Mouse (Mus musculus) layer of hippocampus, postnatal 14 days (tissue): ENCODE data around the gene Rasgef1a. TPM values are rescaled to one million over a fixed set of nuclear protein-coding genes. Genes with fewer than 3 reads are reported as not detected.
A peak's percentile ranks its signal among the peaks of the same experiment; 100 is the strongest.

Experiments used
- DNase-seq, 2 experiments: peaks; one replicate each; pipeline ENCODE4 v3.0.0; 2021 to 2022; ENCODE audit warnings: low spot score in 2 of 2, mixed read lengths in 1 of 2
- long read RNA-seq, 2 experiments: library from polyadenylated mRNA; stranded (forward); transcript quantifications; one replicate each; pipeline ENCODE4 v2.0.0; 2021
- total RNA-seq, 2 experiments: library from RNA; stranded (reverse); gene quantifications; 2 replicates each; pipeline ENCODE4 v1.2.3; 2021

The Rasgef1a gene
- 100 to 1,000 TPM; 128 to 131 TPM for total RNA-seq
- long read RNA-seq, experiment 1, transcript Rasgef1a-201 (13 exons, 3,284 nt), result major isoform, 25 of 53 reads
- long read RNA-seq, experiment 1, partial matches to known transcripts, result 24 of 53 reads
- long read RNA-seq, experiment 1, other reads (novel, unspliced or antisense), result 4 of 53 reads
- long read RNA-seq, experiment 2, transcript Rasgef1a-201 (13 exons, 3,284 nt), result major isoform, 25 of 59 reads
- long read RNA-seq, experiment 2, partial matches to known transcripts, result 26 of 59 reads
- long read RNA-seq, experiment 2, other reads (novel, unspliced or antisense), result 8 of 59 reads

DNA sequence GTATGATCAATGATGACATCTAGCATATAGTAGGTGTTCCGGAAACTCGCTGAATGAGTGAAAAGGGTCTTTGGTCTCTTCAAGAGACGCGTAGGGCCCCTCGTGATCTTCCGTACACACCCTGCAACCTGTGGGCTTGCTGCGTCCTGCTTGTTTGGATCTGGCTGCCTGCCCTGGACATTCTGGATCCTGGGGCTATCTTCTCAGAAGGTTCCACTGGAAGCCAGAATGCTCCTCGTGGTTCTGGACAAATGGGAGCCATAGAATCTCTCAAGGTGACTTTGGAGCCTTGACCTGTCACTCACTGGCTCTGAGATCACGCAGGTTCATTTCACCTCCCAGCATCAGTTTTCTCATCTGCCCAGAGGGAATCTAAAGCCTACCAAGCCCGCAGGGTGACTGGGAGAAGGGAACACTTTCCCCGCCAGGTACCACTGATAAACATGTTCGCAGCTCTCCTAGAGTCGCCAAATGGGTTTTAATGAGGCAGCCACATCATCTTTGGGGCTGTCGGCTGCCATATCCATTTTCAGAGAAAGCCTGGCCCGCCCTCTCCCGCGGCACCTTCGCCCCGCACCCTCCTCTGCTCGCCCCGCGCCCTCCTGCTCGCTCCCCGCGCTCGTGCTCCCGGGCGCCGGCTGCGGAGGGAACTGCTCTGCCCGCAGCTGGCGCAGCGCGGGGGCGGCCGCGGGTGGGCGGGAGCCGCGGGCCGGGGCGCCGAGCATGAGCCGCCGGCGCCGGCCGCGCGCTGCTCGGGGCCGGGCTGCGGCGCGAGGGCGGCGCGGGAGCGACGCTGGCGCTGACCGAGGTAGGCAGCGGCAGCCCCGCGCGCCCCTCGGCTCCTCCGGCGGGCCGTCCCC is at the start of gene Rasgef1a:
Gene Rasgef1a (plus strand): TSS at position 683 of the 860 bp plus-strand sequence.
- DNase-seq, result peak; percentile 31 to 39

DNA sequence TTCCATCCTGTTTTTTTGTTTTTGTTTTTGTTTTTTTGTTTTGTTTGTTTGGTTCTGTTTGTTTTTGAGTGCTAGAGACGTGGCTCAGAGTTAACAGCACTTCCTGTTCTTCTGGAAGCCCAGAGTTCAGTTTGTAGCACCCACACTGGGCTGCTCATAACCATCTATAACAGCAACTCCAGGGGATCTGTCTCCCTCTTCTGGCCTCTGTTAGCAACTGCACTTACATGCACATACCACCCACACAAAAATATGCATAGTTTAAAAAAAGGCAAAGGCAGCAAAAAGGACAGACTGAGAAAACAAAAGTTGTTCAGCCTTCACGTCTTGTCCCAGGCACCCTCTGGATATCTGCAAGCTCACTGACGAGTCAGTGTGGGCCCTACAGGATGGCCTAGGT is 48.0 kb upstream of the Rasgef1a start:
- no peak for DNase-seq

GRCm38 (mm10) chr6:117966729-117967128 is 44.5 kb upstream of the Rasgef1a start:
- no peak for DNase-seq

- DNase-seq, result no peak
Measured at GRCm38 (mm10) chr6:117987173-117987572, 24.1 kb upstream of the Rasgef1a start.

DNA sequence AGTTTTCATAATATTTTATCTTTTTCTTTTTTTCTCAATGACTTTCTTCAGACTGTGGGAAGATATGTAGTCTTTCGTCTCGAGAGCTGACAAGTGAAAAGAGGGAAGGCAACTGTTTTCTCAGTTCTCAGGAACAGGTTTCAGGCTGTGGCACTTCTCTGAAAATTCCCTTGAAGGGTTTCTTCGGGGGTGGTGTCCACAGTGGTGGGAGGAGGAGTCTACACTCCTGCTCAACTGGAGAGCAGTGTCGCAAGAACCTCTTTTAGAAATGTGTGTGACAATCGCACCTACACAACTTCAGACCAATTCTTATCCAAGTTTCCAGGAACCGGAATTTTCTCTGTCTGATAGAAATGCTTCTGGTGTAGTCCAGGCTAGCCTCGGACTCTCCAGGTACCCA is 22.0 kb upstream of the Rasgef1a start:
- no peak for DNase-seq

DNA sequence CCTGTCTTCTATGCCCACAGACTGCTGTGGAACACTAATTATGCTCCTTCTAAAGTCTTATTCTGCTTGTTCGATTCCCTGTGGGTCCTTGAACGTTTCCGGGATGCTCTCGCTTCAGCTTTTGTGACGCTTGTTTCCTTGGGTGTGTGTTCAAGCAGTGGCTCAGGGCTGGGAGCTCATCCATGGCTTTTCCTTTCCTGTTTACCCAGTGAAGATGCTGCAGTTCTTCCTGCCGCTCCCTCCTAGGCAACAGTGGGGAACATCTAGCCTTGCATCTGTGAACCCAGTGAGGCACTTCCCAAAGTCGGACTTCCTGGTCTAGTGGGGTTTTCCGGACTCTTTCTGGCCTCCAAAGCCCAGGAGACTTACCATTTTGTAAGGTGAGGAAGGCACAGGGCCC is 20.6 kb upstream of the Rasgef1a start:
- no peak for DNase-seq

DNA sequence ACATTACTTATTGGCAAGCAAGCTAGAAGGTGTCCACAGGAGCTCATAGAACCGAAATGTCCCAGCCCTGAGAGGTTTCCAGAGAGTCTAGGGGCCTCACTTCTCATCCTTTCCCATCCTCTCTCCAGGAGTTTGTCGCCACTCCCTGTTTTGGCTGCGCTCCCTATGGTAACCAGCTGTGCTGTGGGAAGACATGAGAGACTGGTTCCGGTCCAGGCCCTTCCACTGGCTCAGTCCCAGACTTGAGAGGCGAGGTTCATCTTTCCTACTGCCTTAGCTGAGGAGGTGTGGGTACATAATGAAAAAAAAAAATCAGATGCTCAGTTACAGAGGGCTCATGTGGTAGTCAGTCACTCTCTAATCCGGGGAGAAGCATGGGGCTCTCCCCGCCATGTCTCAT is 19.9 kb upstream of the Rasgef1a start:
- DNase-seq, result no peak

DNA sequence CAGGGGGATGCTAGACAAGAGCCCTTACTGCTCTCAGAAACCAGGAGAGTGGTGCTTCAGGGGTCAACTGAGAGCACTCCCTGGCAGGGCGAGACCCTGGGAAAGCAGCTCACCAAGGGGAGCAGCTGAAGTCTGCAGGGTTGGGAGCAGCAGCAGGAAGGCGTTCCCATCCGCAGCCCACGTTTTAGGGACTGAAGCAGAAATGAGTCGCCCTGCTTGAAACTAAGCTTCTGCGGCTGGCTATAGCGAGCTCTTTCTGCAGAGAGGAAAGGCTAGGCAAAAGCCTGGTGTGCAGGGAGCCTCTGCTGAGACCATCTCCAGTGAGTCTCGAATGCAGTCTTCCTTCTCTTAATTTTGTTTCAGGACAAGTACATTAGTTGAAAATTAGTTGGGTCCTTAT is 19.3 kb upstream of the Rasgef1a start:
- no peak for DNase-seq

DNA sequence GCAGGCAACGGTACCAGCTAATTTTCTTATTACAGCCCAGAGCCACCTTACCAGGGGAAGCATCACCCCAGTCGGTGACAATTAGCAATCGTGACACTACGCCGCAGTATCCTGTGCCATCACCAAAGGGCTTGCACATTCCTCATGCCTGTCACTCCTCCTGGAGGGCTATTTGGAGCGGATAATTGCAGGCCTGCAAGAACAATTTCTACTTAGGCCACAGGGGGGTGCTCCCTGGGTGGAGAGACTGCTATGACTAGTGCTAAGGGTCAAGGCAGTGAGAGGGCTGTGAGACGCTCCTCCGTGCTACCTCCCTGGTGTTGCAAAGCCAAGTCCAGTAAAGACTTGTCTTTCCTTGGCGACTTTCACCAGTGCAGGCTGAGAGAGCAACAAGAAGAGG is 16.1 kb upstream of the Rasgef1a start:
- no peak for DNase-seq

GRCm38 (mm10) chr6:118001272-118001671 is 10.0 kb upstream of the Rasgef1a start:
- DNase-seq, result no peak

- peak in 1 of 2 experiments; percentile 26 for DNase-seq
Measured at GRCm38 (mm10) chr6:118007302-118007701, 3.9 kb upstream of the Rasgef1a start.

DNA sequence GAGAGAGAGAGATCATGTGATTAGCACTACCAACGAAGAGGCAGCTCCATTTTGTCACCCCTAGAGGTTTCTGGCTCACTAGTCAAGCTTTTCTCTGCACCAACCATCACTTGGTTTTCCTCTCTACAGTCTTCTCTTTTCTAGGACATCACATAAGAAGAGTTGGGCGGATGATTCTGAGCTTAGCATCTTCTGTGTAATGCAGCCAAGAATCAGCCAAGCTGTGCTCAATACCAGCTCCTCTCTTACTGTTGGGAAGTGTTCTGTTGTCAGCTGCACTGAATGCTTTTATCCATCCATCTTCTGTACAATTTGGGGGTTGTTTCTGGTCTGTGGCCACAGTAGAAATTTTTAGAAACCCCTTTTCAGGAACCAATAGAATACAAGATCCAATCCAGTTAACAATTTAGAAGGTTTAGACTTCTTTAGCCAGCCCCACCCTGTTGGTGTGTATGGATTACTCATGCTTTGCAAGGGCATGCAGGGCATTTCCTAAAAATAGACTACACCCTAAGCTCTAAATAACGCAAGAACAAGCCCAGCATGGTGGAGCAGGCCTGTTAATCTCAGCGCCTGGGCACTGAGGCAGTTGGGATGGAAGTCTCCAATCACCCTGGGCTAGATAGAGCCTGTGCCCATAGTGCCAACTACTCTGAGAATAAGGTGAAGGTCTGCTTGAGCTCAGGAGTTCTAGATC is 3.2 kb upstream of the Rasgef1a start:
- DNase-seq, result peak in 1 of 2 experiments; percentile 18

GRCm38 (mm10) chr6:118010256-118010655 is 982 bp upstream of the Rasgef1a start:
- no peak for DNase-seq

DNA sequence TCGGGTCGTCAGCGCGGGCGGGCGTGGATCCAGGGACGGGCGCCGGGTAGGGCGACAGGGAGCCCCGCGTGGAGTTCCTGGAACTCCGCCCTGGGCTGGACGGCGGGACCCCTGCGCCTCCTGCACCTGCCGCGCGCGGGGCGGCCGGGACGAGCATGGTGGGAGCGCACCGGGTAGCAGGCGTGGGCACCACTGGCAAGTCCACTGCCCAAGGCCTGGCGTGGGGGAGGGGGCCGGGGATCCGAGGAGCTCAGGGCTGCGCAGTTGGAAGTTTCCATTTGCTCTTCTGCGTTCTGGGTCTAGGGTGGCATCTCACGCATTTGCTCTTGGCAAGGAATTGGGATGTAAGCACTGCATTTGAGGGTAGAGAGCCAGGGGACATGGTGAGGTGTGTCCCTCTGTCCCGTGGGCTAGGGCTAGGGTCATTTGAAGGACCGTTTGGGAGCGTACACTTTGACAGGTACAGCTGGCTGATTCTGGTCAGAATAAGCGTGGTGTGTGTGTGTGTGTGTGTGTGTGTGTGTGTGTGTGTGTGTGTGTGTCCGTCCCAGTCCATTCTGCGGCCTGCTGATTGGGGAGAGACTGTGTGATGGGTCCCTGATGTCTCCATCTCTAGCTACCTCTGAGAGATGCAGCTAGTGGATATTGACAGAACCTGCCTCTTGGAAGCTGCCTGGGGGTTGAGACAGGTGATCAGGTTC is 528 bp downstream of the Rasgef1a start:
- DNase-seq, result peak; percentile 29 to 35

DNA sequence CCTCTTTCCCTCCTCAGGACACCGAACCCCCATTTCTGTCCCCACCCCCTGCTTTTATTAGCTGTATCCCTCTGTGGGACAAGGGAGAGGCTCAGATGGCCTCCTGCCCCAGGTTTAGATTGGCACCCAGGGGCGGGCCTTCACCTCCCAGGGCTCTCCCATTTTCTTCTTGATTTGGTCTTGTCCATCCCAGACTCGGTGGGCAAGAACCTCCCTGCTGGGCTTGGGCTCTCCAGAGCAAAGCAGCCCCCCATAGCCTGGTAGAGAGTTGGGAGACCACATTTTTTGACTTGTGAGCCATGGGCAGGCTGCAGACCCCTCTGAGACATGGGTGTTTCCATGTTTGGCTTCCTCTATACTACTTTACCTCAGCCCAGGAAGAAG is 1.1 kb downstream of the Rasgef1a start:
- DNase-seq, result peak in 1 of 2 experiments; percentile 23

GRCm38 (mm10) chr6:118012987-118013866 is 2.0 kb downstream of the Rasgef1a start:
- DNase-seq, result peak in 1 of 2 experiments; percentile 51

DNA sequence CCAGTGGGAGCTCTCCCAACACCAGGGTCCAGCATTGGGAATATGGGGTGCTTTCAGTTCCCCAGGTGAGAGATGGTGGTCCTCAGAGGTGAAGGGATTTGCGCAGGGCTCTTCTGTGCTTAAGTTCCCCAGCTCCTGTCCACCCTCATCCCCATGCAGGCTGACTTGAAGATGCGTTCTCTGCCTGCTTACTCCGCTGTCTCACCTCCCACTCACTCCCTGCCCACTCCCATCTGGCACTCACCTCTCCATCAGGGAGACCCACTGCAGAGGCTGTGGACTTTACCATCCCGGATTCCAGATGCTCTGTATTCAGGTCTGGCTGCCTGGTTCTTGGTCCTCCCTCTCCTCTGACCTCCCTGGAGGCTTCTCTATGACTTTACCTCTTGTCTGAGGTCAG is 3.6 kb downstream of the Rasgef1a start:
- DNase-seq, result no peak

- DNase-seq, result no peak
Measured at GRCm38 (mm10) chr6:118015971-118016370, 4.7 kb downstream of the Rasgef1a start.

DNA sequence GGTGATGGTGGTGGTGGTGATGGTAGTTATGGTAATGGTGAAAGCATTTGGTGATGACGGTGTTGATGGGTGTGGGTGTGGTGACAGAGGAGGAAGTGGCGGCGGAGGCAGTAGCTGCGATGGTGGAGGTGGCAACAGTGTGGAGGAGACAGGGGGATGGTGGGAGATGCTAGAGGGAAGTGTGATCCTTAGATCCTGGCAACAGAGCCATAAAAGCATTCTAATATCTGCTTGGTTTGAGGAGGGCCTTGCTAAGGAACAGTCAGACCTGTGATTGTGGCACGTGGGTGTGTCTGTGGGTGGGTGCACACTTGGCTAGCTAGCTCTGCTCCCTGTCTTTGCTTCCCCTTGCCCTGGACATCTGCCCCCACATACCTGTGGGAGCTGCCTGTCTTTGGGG is 7.4 kb downstream of the Rasgef1a start:
- no peak for DNase-seq

GRCm38 (mm10) chr6:118019569-118019968 is 8.3 kb downstream of the Rasgef1a start:
- peak in 1 of 2 experiments; percentile 35 for DNase-seq
